Mouse (Mus musculus): ENCODE measurements at regions not wholly inside any gene's neighbourhood (a gene's known extent, or its start where the extent isn't known, plus 50 kb on each side); places are given as distances from the start of the nearest gene placed in this dataset.

- no peak for DNase-seq (ENCODE audit: low spot score in 2 of 2)
Measured at GRCm38 (mm10) chr3:102663711-102664110, 70.6 kb upstream of the Tspan2 start.

- DNase-seq (ENCODE audit: low spot score in 2 of 2): no peak
Measured at GRCm38 (mm10) chr3:102664665-102665190, 69.6 kb upstream of the Tspan2 start.

GRCm38 (mm10) chr3:102667796-102668195, 66.5 kb upstream of the Tspan2 start:
- DNase-seq (ENCODE audit: low spot score in 2 of 2): no peak

GRCm38 (mm10) chr3:102668556-102668955, 65.8 kb upstream of the Tspan2 start:
- DNase-seq (ENCODE audit: low spot score in 2 of 2): no peak

- DNase-seq (ENCODE audit: low spot score in 2 of 2): no peak
Measured at GRCm38 (mm10) chr3:102669951-102670350, 64.4 kb upstream of the Tspan2 start.

- DNase-seq (ENCODE audit: low spot score in 2 of 2): no peak
Measured at GRCm38 (mm10) chr3:102670557-102670956, 63.8 kb upstream of the Tspan2 start.

- DNase-seq (ENCODE audit: low spot score in 2 of 2): no peak
Measured at GRCm38 (mm10) chr3:102670972-102671371, 63.4 kb upstream of the Tspan2 start.

- DNase-seq (ENCODE audit: low spot score in 2 of 2): no peak
Measured at GRCm38 (mm10) chr3:102673506-102673905, 60.8 kb upstream of the Tspan2 start.

- DNase-seq (ENCODE audit: low spot score in 2 of 2): no peak
Measured at GRCm38 (mm10) chr3:102674068-102674467, 60.3 kb upstream of the Tspan2 start.

- peak; percentile 17 to 35 for DNase-seq (ENCODE audit: low spot score in 2 of 2)
Measured at GRCm38 (mm10) chr3:102676946-102677534, 57.3 kb upstream of the Tspan2 start.

GRCm38 (mm10) chr3:102678516-102678915, 55.8 kb upstream of the Tspan2 start:
- DNase-seq (ENCODE audit: low spot score in 2 of 2): no peak

- DNase-seq (ENCODE audit: low spot score in 2 of 2): no peak
Measured at GRCm38 (mm10) chr3:102682424-102682823, 51.9 kb upstream of the Tspan2 start.

GRCm38 (mm10) chr3:102683541-102683940, 50.8 kb upstream of the Tspan2 start:
- DNase-seq (ENCODE audit: low spot score in 2 of 2): no peak
